Mouse (Mus musculus): ENCODE data around the gene Fxyd3.

Gene Fxyd3

DNA sequence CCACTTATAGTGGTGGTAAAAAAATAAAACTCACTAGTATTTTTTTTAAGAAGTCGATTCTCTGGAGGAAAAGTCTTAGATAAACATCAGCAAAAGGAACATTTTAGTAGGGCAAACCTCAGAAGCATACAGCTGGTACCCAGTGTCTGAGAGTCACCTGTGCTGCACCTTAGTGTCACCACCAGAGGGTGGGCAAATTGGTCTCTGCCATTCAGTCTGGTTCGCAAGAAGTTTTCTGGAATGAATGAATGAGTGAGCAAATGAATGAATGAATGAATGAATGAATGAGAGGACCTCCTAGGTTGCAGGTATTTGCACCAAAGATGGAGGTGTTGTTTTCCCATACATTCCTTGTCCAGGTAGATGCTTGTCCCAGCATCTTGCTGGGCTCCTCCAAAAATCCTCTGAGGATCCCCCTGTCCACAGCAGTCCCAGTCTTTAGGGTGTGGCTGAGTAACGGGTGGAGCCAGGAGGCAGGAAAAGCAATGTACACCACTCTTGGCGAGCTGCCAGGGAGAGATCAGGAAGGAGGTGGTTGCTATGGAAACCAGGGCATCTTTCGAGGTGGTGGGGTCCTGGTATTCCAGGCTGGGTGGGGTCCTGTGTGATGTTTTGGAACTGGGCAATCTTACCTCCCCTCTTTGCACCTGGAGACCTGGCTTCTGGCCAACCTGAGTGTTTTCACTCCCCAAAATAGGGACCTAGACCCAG lies 27.2 kb downstream of the Fxyd3 start:
- DNase-seq (ENCODE audit: low spot score): no peak

DNA sequence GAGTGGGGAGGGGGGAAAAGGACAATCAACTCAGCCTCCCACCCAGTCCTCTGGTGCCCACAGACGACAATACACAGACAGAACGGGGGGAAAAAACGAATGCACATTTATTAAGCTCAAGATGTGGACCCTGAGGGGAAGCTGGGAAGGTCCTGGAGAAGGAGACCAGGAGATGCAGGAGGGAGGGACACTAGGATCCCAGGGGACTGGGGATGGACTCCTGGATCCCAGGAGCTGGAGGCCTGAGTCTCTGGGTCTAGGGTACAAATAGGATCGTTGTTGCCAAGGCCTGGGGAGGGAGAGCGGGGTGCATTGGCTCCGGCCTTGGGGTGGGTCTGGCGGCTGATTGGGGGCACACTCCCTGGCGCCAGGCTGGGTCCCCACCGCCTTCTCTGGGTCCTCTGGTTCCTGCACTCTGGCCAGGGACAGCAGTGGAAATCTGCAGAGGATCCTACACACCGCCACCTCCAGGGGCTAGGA lies 34.0 kb downstream of the Fxyd3 start, which contains the start of gene Fxyd5:
TSS of gene Fxyd5 (minus strand) at position 51 of the 480 bp plus-strand sequence.
- DNase-seq (ENCODE audit: low spot score): no peak

- DNase-seq (ENCODE audit: low spot score): no peak
These were observed 34.7 kb downstream of the Fxyd3 start for GRCm38 (mm10) chr7:31041662-31042315.

- no peak for DNase-seq (ENCODE audit: low spot score)
These were observed 35.5 kb downstream of the Fxyd3 start for GRCm38 (mm10) chr7:31041023-31041407.

DNA sequence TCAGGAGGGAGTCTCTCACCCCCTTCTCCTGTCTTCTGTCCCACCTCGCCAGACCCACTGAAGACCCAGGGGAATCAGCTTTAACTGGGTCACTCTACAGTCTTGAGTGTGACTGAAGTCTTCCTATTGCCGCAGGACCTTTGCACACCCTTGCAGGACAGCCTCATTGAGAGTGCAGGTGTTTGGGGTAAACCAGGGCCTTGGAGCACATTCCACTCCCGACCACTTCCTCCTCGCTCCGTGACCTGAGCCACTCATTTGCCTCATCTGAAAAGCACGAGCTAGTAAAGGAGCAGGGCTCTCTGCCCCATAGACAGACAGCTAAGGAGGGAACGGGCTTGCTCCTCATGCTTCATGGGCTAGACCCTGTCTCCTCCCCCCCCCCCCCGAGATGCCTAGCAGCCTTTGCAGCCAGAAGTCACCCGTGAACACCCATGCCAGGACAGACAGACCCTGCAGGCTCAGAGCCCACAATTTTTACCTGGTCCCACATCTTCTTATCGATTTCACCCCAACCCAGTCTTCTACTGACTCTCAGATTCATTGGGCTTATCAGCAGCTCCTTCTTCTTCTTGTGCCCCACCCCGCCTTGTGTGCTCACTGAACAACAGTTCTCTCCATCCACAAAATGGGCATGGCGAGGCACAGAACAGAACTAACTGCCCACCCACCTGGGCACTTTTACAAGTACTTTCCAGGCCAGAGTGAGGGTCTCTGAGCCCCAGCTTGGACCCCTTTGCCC lies 36.1 kb downstream of the Fxyd3 start:
- no peak for DNase-seq (ENCODE audit: low spot score)

DNA sequence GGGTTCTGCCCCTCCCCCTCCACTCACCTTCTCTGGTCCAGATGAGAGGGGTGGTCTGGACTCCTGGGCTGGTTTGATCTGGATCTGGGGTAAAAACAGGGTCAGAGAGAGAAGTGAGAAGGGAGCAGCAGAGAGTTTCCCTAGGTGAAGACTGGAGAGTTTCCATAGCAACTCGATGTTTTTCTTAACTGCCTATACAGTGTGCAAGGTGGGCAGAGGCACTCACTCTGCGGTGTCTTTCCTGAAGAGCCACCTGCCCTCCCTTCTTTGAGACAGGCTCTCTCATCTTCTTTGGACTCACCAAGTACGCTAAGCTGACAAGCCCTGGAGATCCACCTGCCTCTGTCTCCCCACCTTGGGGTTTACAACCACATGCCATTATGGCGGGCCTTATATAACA lies 37.5 kb downstream of the Fxyd3 start:
- DNase-seq (ENCODE audit: low spot score): no peak

DNA sequence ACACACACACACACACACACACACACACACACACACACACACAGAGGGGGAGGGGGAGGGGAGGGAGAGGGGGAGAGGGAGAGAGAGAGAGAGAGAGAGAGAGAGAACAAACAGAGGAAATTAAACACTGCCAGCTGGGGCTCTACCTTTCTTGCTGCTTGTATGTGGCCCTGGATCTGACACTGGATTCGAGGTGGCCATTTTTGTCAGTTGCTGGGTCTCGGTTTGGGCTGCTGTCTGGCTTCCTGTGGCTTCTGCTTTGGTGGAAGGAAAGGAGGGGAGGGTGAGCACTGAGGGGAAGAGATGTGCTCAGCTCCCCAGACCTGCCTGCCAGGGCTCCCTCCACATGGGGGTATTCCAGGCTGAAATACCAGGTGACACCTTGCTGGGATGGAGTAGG lies 38.8 kb downstream of the Fxyd3 start:
- no peak for DNase-seq (ENCODE audit: low spot score)

DNA sequence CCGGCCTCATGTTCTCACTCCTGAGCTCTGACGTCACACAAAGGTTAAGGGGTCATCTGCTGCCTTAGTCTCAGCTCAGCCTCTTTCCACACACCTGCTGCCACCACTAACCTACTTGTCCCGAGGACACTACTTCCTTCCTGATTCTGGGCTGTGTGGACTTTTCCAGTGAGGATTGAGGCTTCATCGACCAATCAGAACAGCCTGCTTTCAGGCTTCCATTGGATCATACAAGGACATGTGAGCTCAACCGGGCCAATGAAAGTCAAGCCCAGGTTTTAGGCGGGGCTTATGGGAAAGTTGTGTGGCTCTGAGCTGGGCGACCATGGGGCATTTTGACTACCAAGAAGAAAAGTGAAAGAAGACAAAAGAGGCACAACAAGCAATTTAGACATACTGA lies 39.6 kb downstream of the Fxyd3 start:
- DNase-seq (ENCODE audit: low spot score): no peak

DNA sequence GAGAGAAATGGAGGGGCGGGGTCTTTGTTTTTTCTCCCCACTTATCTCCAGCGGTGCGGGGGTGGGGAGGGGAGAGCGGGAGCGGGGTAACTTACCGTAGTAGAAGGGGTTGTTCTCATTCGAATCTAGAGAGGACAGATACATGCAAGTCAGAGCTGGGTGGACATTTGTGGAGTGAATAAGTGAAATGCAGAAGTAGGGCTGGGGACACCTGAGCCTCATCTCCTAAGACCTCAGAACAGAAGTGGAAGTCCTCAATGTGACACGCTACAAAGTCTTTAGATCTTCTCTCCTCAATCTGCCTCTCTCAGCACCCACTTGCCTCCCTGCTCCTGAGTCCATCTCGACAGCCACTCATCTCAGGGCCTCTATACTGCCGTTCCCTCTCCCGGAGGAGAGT lies 41.2 kb downstream of the Fxyd3 start:
- no peak for DNase-seq (ENCODE audit: low spot score)

DNA sequence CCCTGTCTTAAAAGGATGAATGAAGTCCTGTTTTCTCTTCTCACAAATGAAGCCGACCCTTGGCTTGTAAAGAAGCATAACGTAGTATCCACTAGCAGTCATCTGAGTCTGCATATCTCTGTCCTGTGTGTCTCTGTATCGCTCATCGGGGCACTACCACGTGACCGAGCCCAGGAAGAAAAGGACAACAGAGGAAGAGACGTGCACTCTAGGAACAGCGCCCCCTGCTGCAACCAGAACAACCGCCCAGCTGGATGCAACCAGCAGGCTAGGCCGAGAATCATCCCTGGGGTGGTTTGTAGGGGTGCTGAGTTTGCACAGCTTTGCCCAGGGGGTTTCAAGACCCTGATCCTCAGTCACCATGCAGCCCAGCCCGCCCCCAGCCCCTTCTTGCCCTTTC lies 41.7 kb downstream of the Fxyd3 start:
- no peak for DNase-seq (ENCODE audit: low spot score)

GRCm38 (mm10) chr7:31033409-31034165 lies 42.9 kb downstream of the Fxyd3 start:
- no peak for DNase-seq (ENCODE audit: low spot score)

DNA sequence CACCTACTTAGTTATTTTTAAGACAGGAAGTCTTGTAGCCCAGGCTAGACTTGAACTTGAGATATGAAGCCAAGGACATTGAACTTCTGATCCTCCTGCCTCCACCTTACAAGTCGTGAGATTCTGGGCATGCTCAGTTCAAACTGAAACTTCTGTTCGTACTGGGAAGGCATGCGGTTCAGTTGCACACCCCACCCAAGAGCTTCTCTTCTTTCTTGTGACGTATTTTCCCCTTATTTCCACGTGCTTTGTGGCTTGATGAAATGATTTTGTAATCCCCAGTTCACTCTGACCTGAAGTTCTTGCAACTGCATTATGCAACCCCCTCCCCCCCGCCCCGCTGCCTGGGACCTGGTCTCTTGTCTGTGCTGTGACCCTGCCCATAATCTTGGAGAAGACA lies 44.8 kb downstream of the Fxyd3 start:
- no peak for DNase-seq (ENCODE audit: low spot score)

- no peak for DNase-seq (ENCODE audit: low spot score)
These were observed 45.8 kb downstream of the Fxyd3 start for GRCm38 (mm10) chr7:31030717-31031116.

DNA sequence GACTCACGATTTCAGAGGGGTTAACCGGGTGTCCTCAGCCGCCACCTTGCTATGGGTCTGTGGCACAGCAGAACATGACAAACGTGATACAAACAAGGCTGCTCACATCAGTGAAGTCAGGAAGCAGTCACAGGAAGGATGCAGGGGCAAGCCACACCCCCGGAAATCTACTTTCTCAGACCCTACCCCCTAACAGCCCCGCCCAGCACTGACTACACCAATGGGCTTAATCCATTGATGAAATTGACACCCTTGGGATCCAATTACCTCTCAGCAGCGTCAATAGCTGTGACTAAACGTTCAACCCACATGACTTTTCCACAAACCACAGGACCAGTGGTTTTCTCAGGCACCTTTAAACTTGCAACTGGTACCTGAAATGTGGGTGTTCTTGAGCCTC lies 47.9 kb downstream of the Fxyd3 start:
- DNase-seq (ENCODE audit: low spot score): no peak

Data from layer of hippocampus, adult 9-10 months (tissue).